Mouse (Mus musculus) limb, embryonic 10.5 days (tissue): Measurements from ENCODE around the gene Pcgf3. TPM values are rescaled to one million over a fixed set of nuclear protein-coding genes. Genes with fewer than 3 reads are reported as not detected.
A peak's percentile ranks its signal among the peaks of the same experiment; 100 is the strongest.

Experiments
- DNase-seq: peaks from one replicate; pipeline ENCODE4 v3.0.0-alpha.2; 2017; ENCODE audit warnings: low spot score
- H3K27ac ChIP-seq: fragments of 300-500 bp; sonication (generic); 2 replicates; pipeline ENCODE4 v1.5.1; 2016; ENCODE audit warnings: mild to moderate bottlenecking
- H3K27me3 ChIP-seq: fragments of 300-500 bp; sonication (generic); 2 replicates; pipeline ENCODE4 v1.6.1; 2016; ENCODE audit warnings: low read depth, mild to moderate bottlenecking; ENCODE audit not compliant: poor library complexity, severe bottlenecking
- H3K36me3 ChIP-seq: fragments of 300-500 bp; sonication (generic); 2 replicates; pipeline ENCODE4 v1.6.1; 2016; ENCODE audit warnings: mild to moderate bottlenecking, moderate library complexity
- H3K4me1 ChIP-seq: fragments of 300-500 bp; sonication (generic); 2 replicates; pipeline ENCODE4 v1.6.1; 2016
- H3K4me3 ChIP-seq: fragments of 300-500 bp; sonication (generic); 2 replicates; pipeline ENCODE4 v1.5.1; 2016; ENCODE audit warnings: mild to moderate bottlenecking, moderate library complexity
- H3K9me3 ChIP-seq: fragments of 300-500 bp; sonication (generic); replicated peaks from 2 replicates; pipeline ENCODE4 v1.6.1; 2016; ENCODE audit warnings: mild to moderate bottlenecking
- WGBS: fragments of 180-500 bp; shearing (Covaris S2); methylation state at CpG from one replicate; pipeline ENCODE4 v1.1.7; 2016; 5-methylcytosine and 5-hydroxymethylcytosine counted together
- polyA plus RNA-seq: library from polyadenylated mRNA; unstranded; fragments of >200 nt; fragmentation: Nextera tagmentation; extraction: Ambion mirVana; gene quantifications from 2 replicates; pipeline ENCODE4 v1.2.1, GENCODE M21; 2016

The Pcgf3 gene
- polyA plus RNA-seq: 24.1 and 27.1 TPM in 2 replicates

DNA sequence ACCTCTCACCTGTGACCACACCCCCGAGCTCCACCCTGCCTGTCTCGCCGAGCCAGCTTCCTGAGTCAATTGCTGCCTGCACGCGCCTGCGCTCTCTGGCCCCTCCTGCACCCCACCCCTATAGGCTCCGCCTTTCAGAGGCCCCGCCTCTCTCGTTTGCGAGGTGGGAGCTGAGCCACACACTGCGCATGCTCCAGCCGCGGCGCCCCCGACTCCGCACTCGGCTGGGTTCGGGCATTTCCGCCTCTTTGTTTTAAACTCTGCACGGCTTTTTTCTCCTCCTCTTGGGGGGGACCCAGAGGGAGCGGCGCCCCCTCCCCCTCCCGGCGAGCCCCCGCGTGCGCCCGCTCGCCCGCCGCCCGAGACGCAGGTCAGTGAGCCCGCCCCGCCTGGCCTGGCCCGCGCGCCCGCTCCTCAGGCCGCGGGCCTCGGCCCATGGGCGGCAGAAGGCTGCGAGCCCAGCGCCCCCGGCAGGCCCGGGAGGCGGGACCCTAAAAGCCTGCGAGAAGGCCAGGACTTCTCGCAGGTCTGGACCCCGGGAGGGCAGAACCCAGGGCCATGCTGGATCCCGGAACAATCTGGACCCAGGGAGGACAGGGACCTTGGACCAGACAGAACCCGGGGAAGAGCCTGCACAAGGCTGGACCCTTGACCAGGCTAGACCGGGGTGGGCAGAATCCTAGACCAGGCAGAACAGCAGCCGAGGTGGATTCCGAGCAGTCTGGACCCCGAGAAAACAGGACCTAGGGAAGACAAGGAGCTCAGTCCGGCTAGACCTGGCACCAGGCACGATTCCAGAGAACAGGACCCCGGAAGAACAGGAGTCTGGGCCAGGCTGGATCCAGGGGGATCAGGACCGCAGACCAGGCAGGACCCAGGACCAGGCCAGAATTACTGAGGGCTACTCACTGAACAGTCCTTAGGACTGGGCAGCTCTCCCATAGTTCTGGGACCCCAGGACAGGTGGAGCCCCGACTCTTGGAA, at the start of gene Pcgf3:
Pcgf3 (plus strand) TSS at position 151 of the 984 bp plus-strand sequence.
- peaks cover 27% of the 10 kb centered on the region for H3K4me1 ChIP-seq

DNA sequence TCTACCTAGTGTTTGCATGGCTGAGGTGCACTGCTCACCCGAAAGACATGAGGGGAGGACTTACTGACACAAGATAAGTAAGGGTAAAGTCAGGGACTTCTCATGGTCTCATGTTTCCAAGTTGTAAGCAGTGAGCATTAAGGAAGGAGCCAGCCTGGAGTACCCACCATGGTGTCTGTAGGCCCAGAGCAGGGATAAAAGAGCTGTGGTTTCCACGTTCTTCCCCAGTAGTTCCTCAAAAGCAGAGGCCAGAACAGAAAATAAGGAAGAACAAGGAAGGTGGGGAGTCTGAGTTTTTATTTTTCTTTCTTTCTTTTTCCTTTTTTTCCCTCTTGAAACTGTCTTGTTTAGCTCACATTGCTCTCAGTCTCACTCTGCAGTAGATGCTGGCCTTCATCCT, 46.3 kb upstream of the Pcgf3 start:
- Histone ChIP-seq H3K27me3 (no peaks in the 10 kb centered on the region), H3K9me3 (no peaks in the 10 kb centered on the region), H3K4me1 (no peaks in the 10 kb centered on the region), H3K4me3 (no peak overlapping the region), H3K36me3 (no peaks in the 10 kb centered on the region), H3K27ac (no peak overlapping the region)
- 71% methylated on average over 2 of the region's 2 CpGs for WGBS
- no peak for DNase-seq

More for the DNA sequence above, at the start of gene Pcgf3:
- under 1% methylated on average over 50 of the region's 62 CpGs for WGBS
- H3K27me3 ChIP-seq: peaks cover 13% of the 10 kb centered on the region
- peak within 1 kb of the TSS; percentile 98 for H3K27ac ChIP-seq
- H3K4me3 ChIP-seq: peak within 1 kb of the TSS; percentile 88
- peak; percentile 98 for DNase-seq
- H3K9me3 ChIP-seq: no peaks in the 10 kb centered on the region
- peaks cover 7% of the 10 kb centered on the region; the same call in 1 of the 2 replicates for H3K36me3 ChIP-seq

- no peaks in the 10 kb centered on the region for H3K36me3 ChIP-seq
- no peaks in the 10 kb centered on the region for H3K27me3 ChIP-seq
- no peaks in the 10 kb centered on the region for H3K9me3 ChIP-seq
- no peak for DNase-seq
- no peak overlapping the region for H3K27ac ChIP-seq
- H3K4me1 ChIP-seq: no peaks in the 10 kb centered on the region
- 83% methylated on average over 3 of the region's 3 CpGs for WGBS
- no peak overlapping the region for H3K4me3 ChIP-seq
Observed at GRCm38 (mm10) chr5:108422741-108423140, 38.3 kb upstream of the Pcgf3 start.

- H3K27ac ChIP-seq: no peak overlapping the region
- DNase-seq: no peak
- no peaks in the 10 kb centered on the region for H3K4me1 ChIP-seq
- no peaks in the 10 kb centered on the region for H3K27me3 ChIP-seq
- WGBS: 89% methylated on average over 2 of the region's 2 CpGs
- no peaks in the 10 kb centered on the region for H3K36me3 ChIP-seq
- no peak overlapping the region for H3K4me3 ChIP-seq
- H3K9me3 ChIP-seq: no peaks in the 10 kb centered on the region
Observed at GRCm38 (mm10) chr5:108423427-108423826, 37.6 kb upstream of the Pcgf3 start.

GRCm38 (mm10) chr5:108427186-108427585, 33.8 kb upstream of the Pcgf3 start:
- Histone ChIP-seq H3K9me3 (no peaks in the 10 kb centered on the region), H3K27ac (no peak overlapping the region), H3K4me1 (no peaks in the 10 kb centered on the region), H3K36me3 (peaks cover 26% of the 10 kb centered on the region), H3K4me3 (no peak overlapping the region), H3K27me3 (no peaks in the 10 kb centered on the region)
- DNase-seq: peak; percentile 37
- 42% methylated on average over 1 of the region's 1 CpGs for WGBS

- no peak for DNase-seq
- Histone ChIP-seq H3K36me3 (peaks cover 34% of the 10 kb centered on the region), H3K27ac (no peak overlapping the region), H3K9me3 (no peaks in the 10 kb centered on the region), H3K27me3 (0 out of 2 replicates have a peak, but pooled peaks cover 4% of the 10 kb centered on the region), H3K4me1 (peaks cover 15% of the 10 kb centered on the region), H3K4me3 (no peak overlapping the region)
- WGBS: 92% methylated on average over 6 of the region's 6 CpGs
Observed at GRCm38 (mm10) chr5:108431196-108431595, 29.8 kb upstream of the Pcgf3 start.

GRCm38 (mm10) chr5:108433804-108434587, 27.0 kb upstream of the Pcgf3 start, which contains the start of gene Atp5k:
Atp5k (minus strand) TSS chr5:108434448.
- Histone ChIP-seq H3K9me3 (no peaks in the 10 kb centered on the region), H3K4me1 (peaks cover 15% of the 10 kb centered on the region), H3K4me3 (peak within 1 kb of the TSS; percentile 89), H3K36me3 (peaks cover 34% of the 10 kb centered on the region), H3K27ac (peak within 1 kb of the TSS; percentile 92), H3K27me3 (0 out of 2 replicates have a peak, but pooled peaks cover 7% of the 10 kb centered on the region)
- peak; percentile 94 for DNase-seq
- WGBS: under 1% methylated on average over 42 of the region's 42 CpGs

- DNase-seq: no peak
- no peak overlapping the region for H3K27ac ChIP-seq
- H3K4me3 ChIP-seq: no peak overlapping the region
- 0 out of 2 replicates have a peak, but pooled peaks cover 7% of the 10 kb centered on the region for H3K27me3 ChIP-seq
- H3K36me3 ChIP-seq: peaks cover 18% of the 10 kb centered on the region
- 67% methylated on average over 2 of the region's 2 CpGs for whole genome bisulfite sequencing
- peaks cover 15% of the 10 kb centered on the region for H3K4me1 ChIP-seq
- H3K9me3 ChIP-seq: no peaks in the 10 kb centered on the region
Observed at GRCm38 (mm10) chr5:108436101-108436500, 24.9 kb upstream of the Pcgf3 start.

DNA sequence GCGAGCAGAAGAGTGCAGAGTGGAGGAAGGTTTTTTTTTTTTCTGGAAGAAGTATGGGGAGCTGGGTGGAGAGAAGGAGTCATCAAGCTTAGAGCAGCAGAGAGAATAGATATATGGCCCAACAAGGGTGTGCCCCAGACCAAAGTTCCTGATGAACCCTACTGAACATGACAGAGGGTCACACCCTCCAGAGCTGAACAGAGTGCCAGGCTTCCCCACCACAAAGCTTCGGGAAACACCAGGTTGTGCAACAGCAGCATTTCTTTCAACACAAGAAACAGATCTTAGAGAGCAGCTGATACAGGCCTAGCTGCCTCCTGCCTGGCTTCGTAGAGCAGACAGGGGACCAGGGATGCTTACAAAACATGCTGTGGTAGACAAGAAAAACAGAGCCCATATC, 14.1 kb upstream of the Pcgf3 start:
- Histone ChIP-seq H3K27ac (no peak overlapping the region), H3K27me3 (peaks cover 36% of the 10 kb centered on the region), H3K4me1 (peaks cover 16% of the 10 kb centered on the region), H3K4me3 (no peak overlapping the region), H3K9me3 (no peaks in the 10 kb centered on the region), H3K36me3 (no peaks in the 10 kb centered on the region)
- WGBS: 86% methylated on average over 3 of the region's 3 CpGs
- DNase-seq: no peak

DNA sequence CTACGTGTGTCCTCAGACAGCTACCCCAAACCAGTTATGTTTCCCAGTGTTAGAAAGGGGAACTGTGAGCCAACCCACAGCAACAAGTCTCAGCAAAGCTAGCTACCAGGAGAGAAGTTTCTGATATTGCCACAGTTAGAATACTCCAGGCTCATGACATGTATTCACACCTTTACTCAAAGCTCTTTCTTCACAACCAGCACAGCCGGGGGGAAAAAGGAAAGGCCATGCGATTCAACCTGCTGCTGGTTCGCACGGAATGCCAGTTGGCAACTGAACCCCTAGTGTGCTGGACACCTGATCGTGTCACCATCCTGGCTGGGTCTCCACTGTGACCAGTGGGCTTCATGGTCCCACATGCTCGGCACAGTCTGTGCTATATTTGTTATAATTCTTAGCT, 13.2 kb upstream of the Pcgf3 start:
- Histone ChIP-seq H3K36me3 (no peaks in the 10 kb centered on the region), H3K27me3 (peaks cover 36% of the 10 kb centered on the region), H3K4me1 (peaks cover 16% of the 10 kb centered on the region), H3K9me3 (no peaks in the 10 kb centered on the region), H3K27ac (no peak overlapping the region), H3K4me3 (no peak overlapping the region)
- WGBS: 81% methylated on average over 7 of the region's 7 CpGs
- no peak for DNase-seq

GRCm38 (mm10) chr5:108448785-108449668, 12.0 kb upstream of the Pcgf3 start, which contains the start of gene Mfsd7a:
Mfsd7a (minus strand) TSS chr5:108448891.
- Histone ChIP-seq H3K4me3 (peak within 1 kb of the TSS; percentile 50), H3K27ac (peak within 1 kb of the TSS; percentile 51; the same call in 1 of the 2 replicates), H3K4me1 (peaks cover 16% of the 10 kb centered on the region), H3K27me3 (peaks cover 36% of the 10 kb centered on the region), H3K9me3 (no peaks in the 10 kb centered on the region), H3K36me3 (no peaks in the 10 kb centered on the region)
- WGBS: 11% methylated on average over 24 of the region's 24 CpGs
- peak; percentile 73 for DNase-seq
